Mouse (Mus musculus): ENCODE data around the gene Def8.

The Def8 gene

GRCm38 (mm10) chr8:123423441-123423840, at the start of gene Def8:
TSS of gene Def8 (plus strand) at chr8:123423527.
- DNase-seq = no peak

GRCm38 (mm10) chr8:123374239-123374578, 49.1 kb upstream of the Def8 start:
- peak; percentile 99 for DNase-seq

GRCm38 (mm10) chr8:123375701-123376100, 47.6 kb upstream of the Def8 start:
- no peak for DNase-seq

GRCm38 (mm10) chr8:123376106-123376505, 47.2 kb upstream of the Def8 start:
- DNase-seq = no peak

- no peak for DNase-seq
These were observed 41.6 kb upstream of the Def8 start for GRCm38 (mm10) chr8:123381711-123382110.

GRCm38 (mm10) chr8:123382516-123382915, 40.8 kb upstream of the Def8 start:
- no peak for DNase-seq

- peak; percentile 59 to 62 for DNase-seq
These were observed 38.3 kb upstream of the Def8 start for GRCm38 (mm10) chr8:123384883-123385540.

GRCm38 (mm10) chr8:123387041-123387440, 36.3 kb upstream of the Def8 start:
- DNase-seq = no peak

GRCm38 (mm10) chr8:123387801-123388200, 35.5 kb upstream of the Def8 start:
- DNase-seq = no peak

GRCm38 (mm10) chr8:123389026-123389425, 34.3 kb upstream of the Def8 start:
- no peak for DNase-seq

- no peak for DNase-seq
These were observed 25.0 kb upstream of the Def8 start for GRCm38 (mm10) chr8:123398308-123398707.

GRCm38 (mm10) chr8:123401936-123402335, 21.4 kb upstream of the Def8 start:
- no peak for DNase-seq

- DNase-seq = peak; percentile 30 to 49
These were observed 20.5 kb upstream of the Def8 start for GRCm38 (mm10) chr8:123402730-123403326.

- peak in 1 of 2 experiments; percentile 29 for DNase-seq
These were observed 18.8 kb upstream of the Def8 start for GRCm38 (mm10) chr8:123404521-123404920.

- peak; percentile 71 to 80 for DNase-seq
These were observed 16.5 kb upstream of the Def8 start, which contains the start of gene Mc1r for GRCm38 (mm10) chr8:123406786-123407185. TSS of gene Mc1r (plus strand) at chr8:123407107.

GRCm38 (mm10) chr8:123407612-123408011, 15.7 kb upstream of the Def8 start:
- DNase-seq = no peak

- no peak for DNase-seq
These were observed 14.5 kb upstream of the Def8 start for GRCm38 (mm10) chr8:123408586-123409544.

- peak; percentile 24 to 33 for DNase-seq
These were observed 13.2 kb upstream of the Def8 start for GRCm38 (mm10) chr8:123410049-123410587.

- no peak for DNase-seq
These were observed 12.5 kb upstream of the Def8 start for GRCm38 (mm10) chr8:123410788-123411187.

GRCm38 (mm10) chr8:123411246-123411645, 12.1 kb upstream of the Def8 start, which contains the start of gene Tubb3:
TSS of gene Tubb3 (plus strand) at chr8:123411424.
- peak; percentile 55 to 64 for DNase-seq

GRCm38 (mm10) chr8:123411781-123412327, 11.5 kb upstream of the Def8 start:
- DNase-seq = no peak

- no peak for DNase-seq
These were observed 10.7 kb upstream of the Def8 start for GRCm38 (mm10) chr8:123412560-123413170.
